Mouse (Mus musculus) MEL-GATA-1-ER (cell line): ENCODE data around the gene Tmem270.

Experiments
- DNase-seq: peaks from one replicate; pipeline ENCODE4 v3.0.0-alpha.2; 2012; ENCODE audit warnings: low read depth; ENCODE audit errors: extremely low read depth

The Tmem270 gene

DNA sequence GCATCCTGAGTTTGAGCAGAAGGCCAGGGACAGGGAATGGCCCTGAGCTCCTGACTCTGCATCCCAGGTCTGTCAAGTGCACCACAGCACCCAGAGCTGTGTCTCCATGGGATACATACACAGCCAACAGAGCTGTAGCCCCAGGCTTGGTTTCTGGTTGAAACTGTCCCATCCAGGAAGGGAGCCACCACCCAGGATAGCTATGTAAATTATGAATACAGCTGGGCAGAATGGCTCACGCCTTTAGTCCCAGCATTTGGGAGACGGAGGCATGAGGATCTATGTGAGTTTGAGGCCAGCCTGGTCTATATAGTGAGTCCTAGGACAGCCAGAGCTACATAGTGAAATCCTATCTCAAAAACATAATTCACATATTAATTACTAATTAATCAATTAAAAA is 23.5 kb upstream of the Tmem270 start:
- DNase-seq: no peak

- no peak for DNase-seq
Measured at GRCm38 (mm10) chr5:134926726-134927125, 20.2 kb upstream of the Tmem270 start.

- DNase-seq: no peak
Measured at GRCm38 (mm10) chr5:134923141-134923540, 16.6 kb upstream of the Tmem270 start.

DNA sequence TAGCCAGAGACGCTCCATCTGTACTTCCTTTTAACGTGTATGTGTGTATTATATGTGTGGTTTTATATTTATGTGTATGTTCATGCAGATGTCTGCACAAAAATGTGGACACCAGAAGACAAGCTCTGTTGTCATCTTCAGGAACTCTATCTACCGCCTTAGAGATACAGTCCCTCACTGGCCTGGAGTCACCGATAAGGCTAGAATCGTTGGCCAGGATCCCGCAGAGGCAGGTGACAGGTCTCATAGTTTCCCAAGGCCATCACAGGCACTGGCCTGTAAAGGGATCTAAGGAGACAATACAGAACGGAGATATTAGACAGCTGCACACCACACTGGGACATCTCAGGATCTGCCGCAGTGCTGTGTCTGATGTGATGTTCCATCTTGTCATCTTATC is 14.6 kb upstream of the Tmem270 start:
- no peak for DNase-seq

- DNase-seq: no peak
Measured at GRCm38 (mm10) chr5:134920106-134920687, 13.7 kb upstream of the Tmem270 start.

- DNase-seq: peak; percentile 52
Measured at GRCm38 (mm10) chr5:134919097-134919496, 12.6 kb upstream of the Tmem270 start.

GRCm38 (mm10) chr5:134918071-134918832 is 11.7 kb upstream of the Tmem270 start:
- peak; percentile 83 for DNase-seq

- DNase-seq: peak; percentile 82
Measured at GRCm38 (mm10) chr5:134915311-134915710, 8.8 kb upstream of the Tmem270 start, which contains the start of gene Cldn13. Cldn13 (minus strand) TSS chr5:134915526.

GRCm38 (mm10) chr5:134914510-134914909 is 8.0 kb upstream of the Tmem270 start:
- no peak for DNase-seq

- DNase-seq: peak; percentile 78
Measured at GRCm38 (mm10) chr5:134913753-134914152, 7.2 kb upstream of the Tmem270 start.

DNA sequence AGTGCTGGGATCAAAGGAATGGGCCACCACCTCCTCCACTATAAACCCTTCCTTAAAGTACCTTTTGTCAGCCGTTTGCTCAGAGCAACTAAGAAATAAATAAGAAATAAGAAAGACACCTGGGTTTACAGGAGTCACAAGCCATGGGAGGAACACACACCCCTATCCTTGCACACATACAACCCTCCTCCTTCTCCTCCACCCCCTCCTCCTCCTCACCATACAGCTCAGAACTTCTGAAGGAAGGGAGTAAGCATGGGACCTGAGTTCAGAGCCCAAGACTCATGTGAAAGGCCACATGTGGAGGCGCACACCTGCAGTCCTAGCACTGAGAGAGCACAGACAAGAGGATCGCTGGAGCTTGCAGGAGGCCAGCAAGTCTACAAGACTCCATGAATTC is 6.8 kb upstream of the Tmem270 start:
- DNase-seq: no peak

DNA sequence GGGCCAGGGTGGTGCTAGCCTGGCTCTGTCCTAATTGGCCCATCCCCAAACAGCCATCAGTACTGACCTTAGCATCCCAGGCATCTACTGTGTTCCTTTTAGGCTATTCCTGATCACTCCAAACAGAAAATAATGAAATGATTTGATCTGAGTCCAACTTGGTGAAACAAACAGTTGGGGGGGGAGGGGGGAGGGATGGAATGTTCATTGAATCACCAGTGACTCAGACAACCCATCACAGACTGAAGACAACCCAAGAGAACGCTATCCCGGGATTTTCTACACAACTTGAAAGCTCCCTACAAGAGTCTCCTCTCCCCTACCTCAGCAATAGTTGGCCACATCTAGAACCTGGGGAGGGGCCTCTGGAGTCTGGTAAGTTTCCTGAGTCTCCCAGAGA is 5.4 kb upstream of the Tmem270 start:
- no peak for DNase-seq

DNA sequence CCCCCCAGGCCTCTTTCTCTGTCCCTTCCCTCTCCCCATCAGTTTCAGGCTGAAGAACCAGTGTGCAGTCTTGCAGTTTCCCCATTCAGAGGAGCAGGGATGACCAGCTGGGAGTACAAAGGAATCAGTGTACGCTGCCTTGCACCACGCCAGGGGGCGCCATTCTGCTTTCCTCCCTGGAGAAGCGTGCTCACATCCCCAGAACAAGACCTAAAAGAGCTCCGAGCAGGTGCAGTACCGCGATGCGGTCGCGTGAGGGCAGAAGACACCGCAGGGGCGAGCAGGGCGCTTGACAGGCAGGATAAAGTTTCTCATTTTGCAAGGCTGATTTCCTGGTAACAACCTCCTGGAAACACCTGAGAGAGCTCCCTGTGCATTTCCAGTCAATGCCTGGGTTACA is 602 bp upstream of the Tmem270 start:
- DNase-seq: peak; percentile 85

DNA sequence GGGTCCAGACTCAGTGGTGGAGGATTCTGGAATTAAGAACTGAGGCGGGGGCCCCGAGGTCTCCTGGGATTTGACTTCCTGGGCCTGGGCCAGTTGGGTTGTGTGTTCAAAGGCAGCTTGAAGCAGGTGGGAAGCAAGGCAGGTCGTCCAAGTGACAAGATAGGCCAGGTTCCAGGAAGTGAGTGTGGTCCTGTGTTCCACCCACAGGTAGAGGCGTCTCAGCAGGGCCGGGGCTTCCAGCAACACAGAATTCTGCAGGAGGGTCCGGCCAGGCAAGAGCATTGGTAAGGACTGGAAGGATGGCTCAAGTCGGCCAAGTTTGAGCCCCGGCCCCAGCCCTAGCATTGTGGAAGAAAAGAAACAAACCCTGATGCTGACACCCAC is 4.9 kb downstream of the Tmem270 start:
- DNase-seq: no peak

DNA sequence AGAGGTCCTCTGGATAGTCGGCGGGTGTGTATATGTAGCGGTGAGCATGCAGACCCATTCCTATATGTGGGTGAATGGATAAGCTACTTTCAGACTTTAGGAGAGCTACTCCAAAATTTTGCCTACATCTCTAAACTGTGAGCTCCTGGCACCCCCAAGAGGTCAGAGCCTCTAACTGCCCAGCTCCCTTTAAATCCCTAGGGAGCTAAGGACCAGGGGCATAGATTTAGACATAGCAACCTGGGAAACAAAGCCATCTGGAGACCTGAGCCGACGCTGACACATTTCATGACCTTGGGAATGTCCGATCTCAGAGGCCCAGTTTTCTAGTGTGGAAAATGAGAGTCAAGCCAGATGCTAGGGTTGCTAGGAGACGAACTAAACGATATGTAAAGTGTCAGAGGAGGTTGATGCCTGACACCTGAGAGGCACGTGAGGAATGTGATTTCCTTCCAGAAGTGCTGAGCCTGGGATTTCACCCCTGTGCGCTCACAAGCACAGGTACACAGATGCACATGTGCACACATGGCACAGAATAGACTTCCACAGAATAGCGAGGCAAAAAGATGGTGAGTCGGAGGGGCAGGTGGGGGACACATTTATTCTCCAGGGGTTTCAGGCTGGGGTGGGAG is 5.4 kb downstream of the Tmem270 start:
- no peak for DNase-seq

GRCm38 (mm10) chr5:134897596-134897995 is 8.9 kb downstream of the Tmem270 start:
- no peak for DNase-seq

- DNase-seq: no peak
Measured at GRCm38 (mm10) chr5:134896965-134897364, 9.6 kb downstream of the Tmem270 start.

- DNase-seq: no peak
Measured at GRCm38 (mm10) chr5:134895291-134895690, 11.2 kb downstream of the Tmem270 start.

DNA sequence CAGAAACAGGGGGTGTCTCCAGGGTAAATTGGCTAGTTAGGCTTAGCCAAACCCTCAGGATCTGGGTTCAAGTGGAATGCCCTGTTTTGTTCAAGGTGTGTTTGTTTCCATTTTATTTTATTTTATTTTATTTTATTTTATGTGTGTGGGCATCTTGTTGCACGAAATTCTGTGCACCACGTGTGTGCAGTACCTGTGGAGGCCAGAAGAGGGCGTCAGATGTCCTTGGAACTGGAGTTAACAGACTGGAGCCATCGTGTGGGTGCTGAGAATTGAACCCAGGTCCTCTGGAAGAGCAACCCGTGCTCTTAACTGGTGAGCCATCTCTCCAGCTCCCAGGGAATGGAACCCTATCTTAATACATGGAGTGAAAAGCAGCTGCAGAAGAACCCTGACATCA is 13.8 kb downstream of the Tmem270 start:
- DNase-seq: no peak

GRCm38 (mm10) chr5:134891552-134891951 is 15.0 kb downstream of the Tmem270 start:
- DNase-seq: no peak

- DNase-seq: no peak
Measured at GRCm38 (mm10) chr5:134890601-134891054, 15.9 kb downstream of the Tmem270 start.

DNA sequence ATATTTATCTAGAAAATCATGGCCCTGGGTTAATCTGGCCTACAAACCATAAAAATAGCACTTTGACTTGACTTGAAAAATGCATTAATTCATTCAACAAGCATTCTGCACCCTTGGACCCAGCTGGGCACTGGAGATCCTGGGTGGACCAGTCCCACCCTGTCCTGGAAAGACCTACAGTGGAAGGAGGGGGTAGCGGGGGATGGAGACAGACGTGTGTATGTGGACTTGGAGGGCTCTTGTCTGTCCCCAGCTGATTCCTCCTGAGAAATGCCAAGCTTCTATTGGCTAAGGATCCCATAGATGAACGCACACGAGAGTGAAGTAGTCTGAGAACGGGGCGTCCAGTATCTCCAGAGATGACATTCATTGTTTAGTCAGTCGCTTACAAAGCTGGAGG is 18.0 kb downstream of the Tmem270 start:
- DNase-seq: no peak
